Mouse (Mus musculus): ENCODE measurements around the gene Lama1.

Lama1 gene

DNA sequence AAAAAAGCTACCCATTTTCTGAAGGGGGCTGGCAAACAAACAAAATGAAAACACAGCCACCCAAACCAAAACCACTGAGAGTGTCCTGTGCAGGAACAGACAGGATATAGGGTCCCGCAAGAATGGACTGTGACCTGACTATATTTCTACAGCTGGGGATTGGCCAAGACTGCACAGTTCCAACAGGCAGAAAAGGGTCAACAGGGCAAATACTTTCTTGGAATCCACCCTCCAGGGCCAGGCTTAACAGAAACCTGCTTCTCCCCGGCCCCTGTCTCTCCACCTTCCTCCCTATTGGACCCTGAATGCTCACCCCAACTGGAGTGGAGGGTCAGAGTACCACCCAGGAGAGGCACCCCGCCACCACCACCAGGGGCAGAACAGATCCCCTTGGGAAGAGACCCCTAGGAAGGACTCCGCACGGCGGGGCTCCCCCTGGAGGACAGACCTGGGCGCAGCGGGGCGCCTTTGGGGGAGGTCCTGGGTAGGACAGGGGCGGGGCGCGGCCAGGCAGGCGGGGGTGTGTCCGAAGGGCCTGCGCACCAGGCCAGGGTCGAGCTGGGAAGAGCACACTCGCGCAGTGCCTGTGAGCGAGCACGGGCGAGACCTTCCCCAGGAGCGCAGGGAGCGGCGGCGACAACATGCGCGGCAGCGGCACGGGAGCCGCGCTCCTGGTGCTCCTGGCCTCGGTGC lies at the start of gene Lama1:
Gene Lama1, plus strand, starts transcription at position 566 of the 693 bp plus-strand sequence.
- DNase-seq (ENCODE audit: low spot score): no peak

- peak; percentile 19 for DNase-seq (ENCODE audit: low spot score)
Observed at GRCm38 (mm10) chr17:67651506-67651905, 45.6 kb upstream of the Lama1 start.

GRCm38 (mm10) chr17:67664299-67664698 lies 32.8 kb upstream of the Lama1 start:
- DNase-seq (ENCODE audit: low spot score): no peak

- no peak for DNase-seq (ENCODE audit: low spot score)
Observed at GRCm38 (mm10) chr17:67666981-67667380, 30.1 kb upstream of the Lama1 start.

- no peak for DNase-seq (ENCODE audit: low spot score)
Observed at GRCm38 (mm10) chr17:67667981-67668380, 29.1 kb upstream of the Lama1 start.

GRCm38 (mm10) chr17:67678576-67678975 lies 18.5 kb upstream of the Lama1 start:
- DNase-seq (ENCODE audit: low spot score): no peak

DNA sequence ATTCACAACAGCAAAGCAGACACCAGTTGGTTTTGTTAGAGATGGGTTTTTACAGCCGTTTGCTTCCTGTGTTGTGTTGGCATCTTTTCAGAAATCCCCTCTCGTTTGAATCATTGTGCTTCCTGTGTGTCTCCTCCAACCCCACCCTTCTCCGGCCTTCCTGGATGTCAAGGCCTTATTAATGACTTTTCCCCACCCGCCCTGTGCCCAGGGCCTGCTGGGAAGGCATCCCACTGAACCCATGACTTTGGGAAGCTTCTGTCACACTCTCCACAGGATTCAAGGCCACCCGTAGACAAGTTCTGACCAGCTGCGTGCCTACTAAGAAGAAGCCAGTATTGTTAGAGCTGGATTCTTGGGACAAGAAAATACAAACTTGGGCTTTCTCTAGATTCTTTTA lies 16.0 kb upstream of the Lama1 start:
- DNase-seq (ENCODE audit: low spot score): no peak

DNA sequence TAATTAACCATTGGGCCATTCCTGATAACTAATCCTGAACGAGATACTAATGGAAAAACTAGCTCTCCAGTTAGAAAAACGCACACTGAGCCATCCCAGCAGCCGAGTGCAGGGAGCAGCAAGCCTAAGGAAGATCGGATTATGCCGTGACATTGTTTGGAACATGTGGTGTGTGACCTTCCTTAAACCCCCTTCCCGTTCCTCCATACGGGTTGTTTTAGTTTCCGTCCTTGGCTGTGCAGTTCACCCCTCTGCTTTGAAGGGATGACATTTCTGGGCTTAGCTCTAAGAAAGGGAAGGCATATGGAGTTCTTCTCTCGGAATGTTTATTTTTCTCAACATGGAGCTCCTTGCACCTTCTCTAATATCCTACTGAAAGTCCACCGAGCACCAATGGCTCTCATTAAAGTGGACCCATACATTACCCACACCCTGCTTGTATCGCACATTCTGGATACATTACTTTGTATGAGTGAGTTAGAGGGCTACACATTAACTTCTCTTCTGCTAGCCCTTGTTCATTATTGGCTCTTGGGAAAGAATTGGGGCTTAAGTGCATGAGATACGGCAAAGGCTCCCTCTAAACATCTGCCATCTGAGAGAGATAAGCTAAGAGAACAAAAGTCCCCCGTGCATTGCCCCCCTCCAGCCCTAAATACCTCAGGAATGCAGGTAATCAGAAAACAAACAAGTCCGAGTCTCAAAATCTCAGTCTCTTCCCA lies 11.9 kb upstream of the Lama1 start:
- DNase-seq (ENCODE audit: low spot score): no peak

DNA sequence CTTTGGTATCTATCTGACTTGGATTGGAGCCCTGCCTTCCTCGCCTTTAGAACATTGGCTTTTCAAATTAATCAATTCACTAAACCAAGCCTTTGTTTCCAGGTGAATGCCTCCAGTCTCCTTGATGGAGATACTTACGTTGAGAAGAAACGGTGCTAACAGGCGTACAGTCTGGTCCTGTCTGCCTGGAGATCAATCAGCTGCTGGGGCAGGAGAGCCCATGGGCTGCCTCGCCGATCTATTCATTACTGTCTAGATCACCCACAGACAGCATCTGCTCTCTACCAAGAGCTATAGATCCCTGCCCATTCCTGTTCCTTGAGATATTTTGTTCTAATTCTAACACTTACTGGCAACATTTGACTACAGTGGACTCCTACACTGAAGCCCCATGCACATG lies 9.6 kb upstream of the Lama1 start:
- no peak for DNase-seq (ENCODE audit: low spot score)

DNA sequence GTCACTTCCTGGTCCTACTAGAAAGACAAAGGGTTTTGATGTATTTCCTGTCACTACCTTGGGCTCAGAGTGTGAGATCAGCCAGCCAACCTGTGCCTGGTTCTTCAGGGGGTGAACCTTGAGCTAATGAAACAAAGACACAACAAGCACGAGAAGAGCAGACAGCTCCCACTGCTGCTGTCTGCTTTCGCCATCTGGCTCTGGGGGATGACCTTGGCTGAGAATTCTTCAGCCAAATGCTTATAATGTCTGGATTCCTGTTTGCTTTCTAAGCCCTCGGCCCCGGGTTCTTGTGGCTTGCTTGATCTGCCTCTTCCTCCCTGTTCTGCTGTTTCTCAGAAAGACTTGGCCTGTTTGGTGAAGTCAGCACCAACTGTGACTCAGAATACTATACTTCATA lies 6.4 kb upstream of the Lama1 start:
- DNase-seq (ENCODE audit: low spot score): no peak

GRCm38 (mm10) chr17:67692651-67693050 lies 4.4 kb upstream of the Lama1 start:
- DNase-seq (ENCODE audit: low spot score): no peak

DNA sequence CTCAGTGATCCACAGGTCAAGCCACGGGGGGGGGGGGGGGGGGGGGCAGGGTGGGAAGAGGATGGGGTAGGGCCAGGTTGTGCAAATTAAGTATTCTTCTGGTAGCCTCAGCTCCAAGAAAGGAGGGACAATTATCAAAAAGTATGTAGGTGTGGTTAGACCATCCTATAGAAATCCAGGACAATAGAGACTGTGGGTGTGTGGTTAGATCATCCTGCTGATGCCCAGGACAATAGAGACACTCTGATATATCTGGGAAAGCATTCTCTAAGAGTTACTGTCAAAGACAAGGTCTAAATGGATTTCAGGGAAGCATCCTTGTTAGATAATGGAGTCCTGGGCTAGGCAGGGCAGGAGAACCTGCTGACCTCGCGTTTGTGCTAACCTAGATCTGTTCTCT lies 3.2 kb upstream of the Lama1 start:
- DNase-seq (ENCODE audit: low spot score): no peak

- no peak for DNase-seq (ENCODE audit: low spot score)
Observed at GRCm38 (mm10) chr17:67697461-67697891, 417 bp downstream of the Lama1 start.

- DNase-seq (ENCODE audit: low spot score): no peak
Observed at GRCm38 (mm10) chr17:67698301-67698700, 1.2 kb downstream of the Lama1 start.

DNA sequence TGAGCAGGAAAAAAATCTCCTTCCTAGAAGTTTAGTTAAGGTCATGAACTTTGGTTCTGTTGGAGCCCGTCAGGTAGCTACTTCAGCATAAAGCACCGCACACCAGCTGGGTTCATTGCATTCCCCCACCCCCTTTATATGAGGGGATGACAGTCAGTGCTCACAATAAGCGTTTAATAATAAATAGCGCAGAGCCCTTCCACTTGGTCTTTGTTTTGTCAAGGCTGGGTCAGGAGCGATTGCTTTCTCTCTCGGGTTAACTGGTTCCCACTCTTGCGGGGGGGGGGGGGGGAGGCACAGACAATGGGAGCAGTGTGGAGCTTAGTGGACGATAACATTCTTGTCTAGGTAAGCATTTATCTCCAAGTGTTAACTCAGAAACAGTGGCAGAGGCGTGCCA lies 4.7 kb downstream of the Lama1 start:
- DNase-seq (ENCODE audit: low spot score): no peak

GRCm38 (mm10) chr17:67702941-67703340 lies 5.9 kb downstream of the Lama1 start:
- no peak for DNase-seq (ENCODE audit: low spot score)

GRCm38 (mm10) chr17:67705035-67705769 lies 8.1 kb downstream of the Lama1 start:
- no peak for DNase-seq (ENCODE audit: low spot score)

- DNase-seq (ENCODE audit: low spot score): no peak
Observed at GRCm38 (mm10) chr17:67706372-67706771, 9.3 kb downstream of the Lama1 start.

GRCm38 (mm10) chr17:67707793-67708364 lies 10.8 kb downstream of the Lama1 start:
- no peak for DNase-seq (ENCODE audit: low spot score)

DNA sequence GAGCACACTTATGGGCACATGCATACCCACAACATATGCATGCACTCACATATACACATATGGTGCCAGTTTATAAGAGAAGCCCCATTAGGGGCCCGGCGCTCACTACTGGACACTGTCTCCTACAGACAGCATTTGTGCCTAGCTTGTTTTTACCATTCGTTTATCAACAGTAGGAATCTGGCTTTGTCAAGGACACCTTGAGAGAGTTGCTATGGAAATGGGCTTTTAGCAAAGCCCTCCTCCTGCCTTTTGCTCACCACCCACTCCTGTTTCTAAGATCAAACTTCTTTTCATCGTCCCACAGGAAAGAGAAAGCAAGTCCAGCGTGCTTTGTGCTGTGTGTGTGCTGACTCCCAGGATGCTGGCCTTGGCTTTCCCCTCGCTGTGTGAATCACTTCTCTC lies 13.3 kb downstream of the Lama1 start:
- DNase-seq (ENCODE audit: low spot score): no peak

GRCm38 (mm10) chr17:67711361-67711760 lies 14.3 kb downstream of the Lama1 start:
- no peak for DNase-seq (ENCODE audit: low spot score)

DNA sequence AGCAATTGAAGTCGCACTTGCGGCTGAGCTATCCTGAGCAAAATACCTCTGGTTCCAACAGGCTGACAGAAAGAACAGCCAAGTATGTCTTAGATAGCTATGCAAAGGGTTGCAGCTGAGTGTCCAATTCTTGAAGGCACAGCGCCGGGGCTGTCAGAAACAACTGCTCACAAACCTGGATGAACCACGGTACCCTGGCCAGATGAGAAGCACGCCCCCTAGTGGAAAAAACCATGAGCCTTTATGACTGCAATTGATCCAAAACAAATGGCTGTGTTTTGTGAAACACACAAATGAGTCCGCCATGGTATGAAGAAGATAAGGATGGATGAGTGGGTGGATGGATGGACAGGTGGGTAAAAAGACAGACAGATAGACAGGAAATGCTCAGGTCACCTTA lies 15.9 kb downstream of the Lama1 start:
- no peak for DNase-seq (ENCODE audit: low spot score)

GRCm38 (mm10) chr17:67715466-67715865 lies 18.4 kb downstream of the Lama1 start:
- DNase-seq (ENCODE audit: low spot score): no peak
